24 mouse cellular contexts compared by ENCODE assay signal in the genomic region with DNA sequence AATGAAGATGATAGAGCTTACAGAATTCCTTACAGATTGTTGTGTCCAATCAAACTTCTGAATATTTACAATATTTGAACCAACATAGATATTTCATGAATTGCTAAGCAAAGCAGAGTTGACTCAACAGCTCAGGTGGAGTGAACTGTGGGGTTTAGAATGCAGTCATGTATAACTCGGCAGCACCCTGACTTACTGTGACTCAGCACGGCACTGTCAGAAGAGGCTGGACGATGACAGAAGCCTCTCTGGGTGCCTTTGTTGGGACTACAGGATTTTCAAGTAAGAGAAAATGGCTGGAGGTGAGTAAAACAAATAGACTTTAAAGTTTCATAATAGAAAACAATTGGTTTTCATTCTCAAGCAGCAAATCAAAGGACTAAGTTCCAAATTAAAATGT. TPM values are rescaled to one million over a fixed set of nuclear protein-coding genes. Genes with fewer than 3 reads are reported as not detected.
A peak's percentile ranks its signal among the peaks of the same experiment; 100 is the strongest.
DNase-seq lines count a peak whose midpoint lies in the region; ATAC-seq and TF ChIP-seq lines count a peak whose summit lies in the region.
"Had no signal": no experiment of that assay in that cellular context is flagged by ENCODE, and none has a peak within 500 bp of the region (broad histone marks: within the 10 kb centered on the region; RNA-seq: fewer than 3 reads in every experiment).

No protein-coding gene starts in this region.

- H3K9ac ChIP-seq in heart, adult 2 months (ENCODE audit: low read depth, low read length): no peak overlapping the region
- no peak overlapping the region for H3K9ac ChIP-seq in heart, embryonic 12.5 days
- H3K9ac ChIP-seq in hindbrain, embryonic 13.5 days: no peak overlapping the region
- H3K9ac ChIP-seq: embryonic facial prominence, embryonic 12.5 days; embryonic facial prominence, embryonic 15.5 days; forebrain, embryonic 12.5 days; forebrain, embryonic 15.5 days; hindbrain, embryonic 12.5 days; intestine, embryonic 15.5 days had no signal

- no peak for TF ChIP-seq EP300 in heart, adult 2 months (IDR thresholded peaks at IDR 0.05; ENCODE audit: insufficient read depth, low read depth, low read length)

- intact Hi-C loops in heart, adult 2 months (cut with DNase I): no loop called here

- CTCF ChIA-PET in Patski (lab: Charles Lee): interaction anchor here (1.1 to 1.5 kb wide), 3 partner anchors 12 to 21 kb away, joined by 3 read pairs; no protein-coding TSS in a partner anchor

- 84% methylated on average over 3 of the region's 3 CpGs for WGBS in heart, adult 2 months
- 71% methylated on average over 3 of the region's 3 CpGs for WGBS in heart, embryonic 12.5 days
- WGBS in hindbrain, embryonic 13.5 days: 88% methylated on average over 3 of the region's 3 CpGs

- H3K4me3 ChIP-seq in heart, adult 2 months: no peak overlapping the region
- H3K4me3 ChIP-seq in heart, embryonic 12.5 days: no peak overlapping the region
- no peak overlapping the region for H3K4me3 ChIP-seq in hindbrain, embryonic 13.5 days
- H3K4me3 ChIP-seq: embryonic facial prominence, embryonic 12.5 days; embryonic facial prominence, embryonic 15.5 days; forebrain, embryonic 12.5 days; forebrain, embryonic 15.5 days; heart, embryonic 10.5 days; hindbrain, embryonic 12.5 days; intestine, embryonic 15.5 days had no signal

- no peak for TF ChIP-seq POLR2A in heart, adult 2 months (IDR thresholded peaks at IDR 0.05; ENCODE audit: insufficient read depth, low read depth, low read length)

- POLR2A ChIA-PET in Patski (lab: Charles Lee): no interaction called here

- no peaks in the 10 kb centered on the region for H3K9me3 ChIP-seq in heart, embryonic 12.5 days (replicated peaks)
- H3K9me3 ChIP-seq in hindbrain, embryonic 13.5 days: no peaks in the 10 kb centered on the region
- H3K9me3 ChIP-seq: embryonic facial prominence, embryonic 12.5 days; embryonic facial prominence, embryonic 15.5 days; forebrain, embryonic 12.5 days; forebrain, embryonic 15.5 days; G1E; heart, embryonic 10.5 days; hindbrain, embryonic 12.5 days; intestine, embryonic 15.5 days had no signal

- in situ Hi-C loops in Patski (cut with MboI; ENCODE audit: low pct_unique_long_range_greater_than_20kb): no loop called here

- H3K79me2 ChIP-seq in heart, adult 2 months (replicated peaks; ENCODE audit: control insufficient read depth, insufficient read depth, low read length): peaks cover 12% of the 10 kb centered on the region

- H3K27ac ChIP-seq in heart, adult 2 months: 0 out of 2 replicates have a peak overlapping the region, but pooled peaks have one; percentile 10
- no peak overlapping the region for H3K27ac ChIP-seq in heart, embryonic 12.5 days (ENCODE audit: poor library complexity, severe bottlenecking)
- H3K27ac ChIP-seq in hindbrain, embryonic 13.5 days: no peak overlapping the region
- H3K27ac ChIP-seq: embryonic facial prominence, embryonic 12.5 days; embryonic facial prominence, embryonic 15.5 days; forebrain, embryonic 12.5 days; forebrain, embryonic 15.5 days; heart, embryonic 10.5 days; hindbrain, embryonic 12.5 days; intestine, embryonic 15.5 days had no signal

- H3K36me3 ChIP-seq in heart, adult 2 months (ENCODE audit: control insufficient read depth, insufficient read depth, low read length): peaks cover 20% of the 10 kb centered on the region
- H3K36me3 ChIP-seq in heart, embryonic 12.5 days: 0 out of 2 replicates have a peak, but pooled peaks cover 3% of the 10 kb centered on the region
- no peaks in the 10 kb centered on the region for H3K36me3 ChIP-seq in hindbrain, embryonic 13.5 days
- H3K36me3 ChIP-seq: embryonic facial prominence, embryonic 12.5 days; embryonic facial prominence, embryonic 15.5 days; forebrain, embryonic 12.5 days; forebrain, embryonic 15.5 days; heart, embryonic 10.5 days; hindbrain, embryonic 12.5 days; intestine, embryonic 15.5 days had no signal

- H3K27me3 ChIP-seq in heart, adult 2 months (ENCODE audit: control insufficient read depth, insufficient read depth, low read length): no peaks in the 10 kb centered on the region
- H3K27me3 ChIP-seq in heart, embryonic 12.5 days (replicated peaks): no peaks in the 10 kb centered on the region
- H3K27me3 ChIP-seq in Patski: no peaks in the 10 kb centered on the region
- no peaks in the 10 kb centered on the region for H3K27me3 ChIP-seq in hindbrain, embryonic 13.5 days
- H3K27me3 ChIP-seq: embryonic facial prominence, embryonic 12.5 days; embryonic facial prominence, embryonic 15.5 days; forebrain, embryonic 12.5 days; forebrain, embryonic 15.5 days; hindbrain, embryonic 12.5 days; intestine, embryonic 15.5 days had no signal

- TF ChIP-seq CTCF in heart, adult 2 months (IDR thresholded peaks at IDR 0.05): no peak
- TF ChIP-seq CTCF in Patski (IDR thresholded peaks at IDR 0.05): no peak

- peaks cover 15% of the 10 kb centered on the region for H3K4me1 ChIP-seq in heart, adult 2 months (ENCODE audit: control insufficient read depth, insufficient read depth, low read length)
- H3K4me1 ChIP-seq in heart, embryonic 12.5 days (replicated peaks): peaks cover 16% of the 10 kb centered on the region
- no peaks in the 10 kb centered on the region for H3K4me1 ChIP-seq in hindbrain, embryonic 13.5 days (replicated peaks)
- H3K4me1 ChIP-seq: embryonic facial prominence, embryonic 12.5 days; forebrain, embryonic 12.5 days; forebrain, embryonic 15.5 days; hindbrain, embryonic 12.5 days; intestine, embryonic 15.5 days had no signal

- H3K4me2 ChIP-seq in heart, embryonic 12.5 days: no peak overlapping the region
- no peak overlapping the region for H3K4me2 ChIP-seq in hindbrain, embryonic 13.5 days
- H3K4me2 ChIP-seq: embryonic facial prominence, embryonic 12.5 days; embryonic facial prominence, embryonic 15.5 days; forebrain, embryonic 12.5 days; forebrain, embryonic 15.5 days; hindbrain, embryonic 12.5 days; intestine, embryonic 15.5 days had no signal

- ATAC-seq in heart, embryonic 12.5 days (ENCODE audit: insufficient number of reproducible peaks, low FRiP score): no peak
- peak; percentile 67 for ATAC-seq in Patski
- no peak for ATAC-seq in hindbrain, embryonic 13.5 days (ENCODE audit: low FRiP score)
- ATAC-seq: forebrain, embryonic 15.5 days; hindbrain, embryonic 16.5 days; intestine, embryonic 15.5 days had no signal

- peak; percentile 46 for DNase-seq in adrenal gland, adult 2 months
- DNase-seq in adrenal gland, postnatal 4 days (ENCODE audit: low spot score in 2 of 2): no peak
- no peak for DNase-seq in heart, adult 2 months
- peak; percentile 27 for DNase-seq in Patski (ENCODE audit: low read depth, low spot score)
- DNase-seq: adrenal gland, postnatal 25 days; cerebellum, adult 11 months; cerebellum, adult 2 months; cerebellum, adult 9-11 months; cerebellum, postnatal 25 days; gastrocnemius, postnatal 25 days; heart, adult 18-20 months; kidney, adult 11 months; kidney, adult 8-10 months had no signal

RNA-seq across cellular contexts. Expression of a gene that starts 25.0 kb away (rescaled TPM):
- 10 to 100 TPM; 38.9 to 46.4 TPM for total RNA-seq in adrenal gland, adult 2 months (2021)
- 9.2 and 10.7 TPM in 2 replicates for polyA plus RNA-seq in adrenal gland, adult 2 months (2012; rRNA removed)
- total RNA-seq in adrenal gland, postnatal 4 days (2021): 10 to 100 TPM; 52.5 to 54.8 TPM
- total RNA-seq in heart, adult 2 months (2021): 10 to 100 TPM; 37.5 to 37.8 TPM
- polyA plus RNA-seq in heart, adult 2 months (2012; rRNA removed): 10.4 and 19.2 TPM in 2 replicates
- 15.0 and 16.3 TPM in 2 replicates for polyA plus RNA-seq in heart, embryonic 12.5 days (2016; fragmentation: Nextera tagmentation; extraction: Ambion mirVana)
- 26.1 TPM for polyA plus RNA-seq in Patski (2021)
- 4.8 and 5.4 TPM in 2 replicates for polyA plus RNA-seq in hindbrain, embryonic 13.5 days (2015; fragmentation: Nextera tagmentation; extraction: Ambion mirVana)

RNA-seq across cellular contexts. Expression of a gene that starts 25.6 kb away (rescaled TPM):
- 10 to 100 TPM; 39.3 to 40.9 TPM for total RNA-seq in adrenal gland, adult 2 months (2021)
- 19.1 and 23.9 TPM in 2 replicates for polyA plus RNA-seq in adrenal gland, adult 2 months (2012; rRNA removed)
- 10 to 100 TPM; 55.8 to 59.0 TPM for total RNA-seq in adrenal gland, postnatal 4 days (2021)
- 10 to 100 TPM; 18.0 to 19.4 TPM for total RNA-seq in heart, adult 2 months (2021)
- polyA plus RNA-seq in heart, adult 2 months (2012; rRNA removed): 18.6 and 29.0 TPM in 2 replicates
- 62.1 and 63.0 TPM in 2 replicates for polyA plus RNA-seq in heart, embryonic 12.5 days (2016; fragmentation: Nextera tagmentation; extraction: Ambion mirVana)
- polyA plus RNA-seq in Patski (2021): 35.9 TPM
- 81.9 and 89.8 TPM in 2 replicates for polyA plus RNA-seq in hindbrain, embryonic 13.5 days (2015; fragmentation: Nextera tagmentation; extraction: Ambion mirVana)

Comparison
In these comparisons a context has a peak if more than half of its experiments do, and no peak if none do; other contexts are left out.
1. DNase-seq: peak in adrenal gland, adult 2 months (single experiment) and Patski (single experiment); none in adrenal gland, postnatal 4 days (0 of 2) and heart, adult 2 months (0 of 2).